Mouse (Mus musculus) left cerebral cortex, postnatal 25 days (tissue): ENCODE results near the gene Creb3l2. TPM values are rescaled to one million over a fixed set of nuclear protein-coding genes. Genes with fewer than 3 reads are reported as not detected.

ENCODE experiments used
- DNase-seq, 2 experiments: peaks; one replicate each; pipeline ENCODE4 v3.0.0; 2022; ENCODE audit warnings: low spot score in 2 of 2, mixed read lengths in 1 of 2
- intact Hi-C: fragments of 180-260 bp; cut with DNase I; formaldehyde crosslinking; loops from one replicate; pipeline ENCODE4 v1.15.1; 2025
- total RNA-seq, 2 experiments: library from RNA; stranded (reverse); gene quantifications; 2 replicates each; pipeline ENCODE4 v1.2.3; 2021

Creb3l2 gene
- total RNA-seq, 2 experiments from 2014 or later, result 7.0 to 7.3 TPM

DNA sequence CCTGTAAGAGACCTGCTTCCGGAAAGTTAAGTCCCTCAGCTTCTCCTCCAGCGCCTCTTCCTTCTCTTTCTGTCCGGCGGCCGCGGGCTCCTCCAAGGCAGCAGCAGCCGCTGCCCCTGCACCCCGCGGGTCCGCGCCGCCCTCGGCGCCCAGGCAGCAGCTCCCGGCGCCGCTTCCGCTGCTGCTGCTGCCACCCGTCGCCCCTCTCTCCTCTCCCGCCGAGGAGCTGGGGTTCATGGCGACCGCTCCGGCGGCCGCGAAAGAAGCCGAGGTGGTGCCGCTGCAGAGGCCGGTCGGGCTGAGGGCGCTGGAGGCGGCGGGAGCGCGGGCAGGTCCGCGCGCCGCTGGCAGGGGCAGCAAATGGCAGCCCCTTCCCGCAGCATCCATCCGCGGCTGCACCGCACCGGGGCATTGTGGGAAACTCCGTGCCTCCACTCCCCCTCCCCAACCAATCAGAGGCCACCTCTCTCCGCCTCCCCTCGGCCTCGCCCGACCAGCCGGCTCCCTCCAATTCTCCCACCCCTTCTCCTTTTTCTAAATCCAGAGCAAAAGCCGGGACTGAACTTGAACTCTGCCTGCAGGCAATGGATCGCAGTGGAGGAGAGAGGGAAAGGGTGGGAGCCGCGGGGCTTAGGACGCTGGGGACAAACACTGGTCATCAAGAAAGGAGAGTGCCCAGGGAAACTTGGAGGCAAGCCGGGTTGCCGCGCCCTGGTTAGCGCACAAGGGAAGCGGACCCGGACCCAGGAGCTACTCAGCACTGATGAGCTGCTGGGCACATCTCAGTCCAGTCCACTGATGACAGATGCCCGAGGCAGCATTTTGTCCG lies 142.2 kb downstream of the Creb3l2 start, which contains the start of gene Dgki:
TSS of gene Dgki (minus strand) at position 623 of the 829 bp plus-strand sequence.
- intact Hi-C loops, result loop anchor here (2.0 to 5.0 kb wide), 3 partner anchors 57 to 203 kb away; no protein-coding TSS in a partner anchor
- peak; percentile 89 to 93 for DNase-seq

- intact Hi-C loops, result loop anchor here (2.0 to 5.0 kb wide), 3 partner anchors 56 to 202 kb away; no protein-coding TSS in a partner anchor
- DNase-seq, result peak; percentile 21 to 26
Measured at GRCm38 (mm10) chr6:37298982-37299381, 143.0 kb downstream of the Creb3l2 start.

GRCm38 (mm10) chr6:37297744-37298482 lies 144.0 kb downstream of the Creb3l2 start:
- intact Hi-C loops, result loop anchor here (2.0 to 5.0 kb wide), 3 partner anchors 55 to 201 kb away; no protein-coding TSS in a partner anchor
- peak; percentile 54 to 66 for DNase-seq

DNA sequence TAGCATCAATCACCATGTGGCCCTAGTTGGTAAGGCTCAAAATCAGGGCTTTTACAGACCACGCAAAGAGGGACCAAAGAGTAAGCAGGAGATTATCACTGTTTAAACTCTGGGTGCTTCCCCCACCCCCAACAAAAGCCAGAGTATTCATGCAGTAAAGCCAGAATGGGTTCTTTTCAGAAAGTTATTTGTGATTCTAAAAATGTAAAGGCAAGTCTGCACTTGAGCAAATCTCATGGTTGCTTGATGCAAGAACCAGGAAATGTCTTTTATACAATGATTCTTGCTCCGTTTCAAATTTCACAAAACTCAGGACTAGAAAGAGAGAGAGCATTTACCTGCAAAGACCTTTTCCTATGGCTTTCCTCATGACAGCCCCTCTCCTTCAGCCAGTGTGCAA lies 149.9 kb downstream of the Creb3l2 start:
- intact Hi-C loops, result no loop called here
- no peak for DNase-seq

GRCm38 (mm10) chr6:37291171-37291570 lies 150.8 kb downstream of the Creb3l2 start:
- intact Hi-C loops, result no loop called here
- no peak for DNase-seq

DNA sequence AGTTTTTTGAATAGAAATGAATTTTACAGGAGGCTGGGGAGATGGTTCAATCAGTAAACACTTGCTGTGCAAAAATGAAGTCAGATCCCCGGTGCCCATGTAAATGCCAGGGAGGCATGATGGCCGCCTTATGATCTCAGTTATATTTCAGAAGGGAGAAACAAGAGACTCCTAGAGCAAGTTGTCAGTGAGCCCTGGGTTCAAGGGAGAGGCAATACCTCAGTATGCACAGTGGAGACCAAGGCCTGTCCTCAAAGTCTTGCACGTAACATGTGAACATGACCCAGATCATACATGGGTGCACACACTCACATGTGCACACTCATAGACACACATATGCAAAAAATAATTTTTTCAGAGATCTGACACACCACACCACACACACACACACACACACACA lies 151.3 kb downstream of the Creb3l2 start:
- intact Hi-C loops, result no loop called here

GRCm38 (mm10) chr6:37286134-37286533 lies 155.8 kb downstream of the Creb3l2 start:
- intact Hi-C loops, result no loop called here
- DNase-seq, result no peak

More for the DNA sequence above, 151.3 kb downstream of the Creb3l2 start:
- no peak for DNase-seq

GRCm38 (mm10) chr6:37284879-37285278 lies 157.1 kb downstream of the Creb3l2 start:
- intact Hi-C loops, result no loop called here
- no peak for DNase-seq

DNA sequence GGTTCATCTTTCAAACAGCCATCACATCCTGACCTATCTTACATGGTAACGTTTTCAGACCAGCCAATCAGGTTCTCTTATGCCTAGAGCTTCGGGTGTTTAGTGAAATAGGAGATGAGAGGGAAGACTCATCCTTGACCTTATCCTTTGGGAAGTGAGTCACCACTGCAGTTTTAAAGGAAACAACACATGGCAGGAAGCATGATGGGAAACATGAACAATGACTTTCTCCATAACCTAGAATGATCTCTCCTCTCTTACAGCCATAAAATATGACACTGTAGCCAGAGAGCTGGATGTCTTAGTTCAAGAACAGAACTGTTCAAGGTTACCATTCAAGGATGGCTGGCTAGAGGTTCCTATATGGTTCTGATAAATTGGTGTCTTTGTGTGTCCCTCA lies 158.6 kb downstream of the Creb3l2 start:
- no peak for DNase-seq
- intact Hi-C loops, result no loop called here

DNA sequence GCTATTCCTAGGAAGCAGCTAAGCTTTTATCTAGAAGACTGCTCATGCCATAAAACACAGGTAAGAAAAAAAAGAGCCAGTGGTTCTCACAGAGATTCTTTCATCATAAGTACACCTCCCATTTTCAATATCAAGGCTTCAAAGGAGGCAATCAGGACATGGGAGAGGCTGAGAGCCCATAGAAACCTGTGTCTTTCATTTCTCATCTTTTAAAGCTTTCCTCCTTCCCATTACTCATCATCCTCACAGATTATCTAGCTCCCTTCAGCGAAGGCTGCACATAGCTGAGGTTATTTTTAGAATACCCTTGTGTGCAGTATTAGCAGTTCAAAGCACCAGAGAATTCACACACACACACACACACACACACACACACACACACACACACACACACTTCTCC lies 159.3 kb downstream of the Creb3l2 start:
- DNase-seq, result no peak
- intact Hi-C loops, result no loop called here

Other genes starting within 250 kb of the Creb3l2 start
- 10 to 100 TPM; 68.5 to 82.6 TPM for gene Dgki, start 142.0 kb downstream of the Creb3l2 start, total RNA-seq
- gene Akr1d1, start 88.0 kb upstream of the Creb3l2 start, total RNA-seq, result not detected